ENCODE assay signal across 9 mouse cellular contexts in genomic region chr4:126655356-126655755, GRCm38 (mm10). TPM values are rescaled to one million over a fixed set of nuclear protein-coding genes. Genes with fewer than 3 reads are reported as not detected.
A peak's percentile ranks its signal among the peaks of the same experiment; 100 is the strongest.
DNase-seq lines count a peak whose midpoint lies in the region; ATAC-seq lines count a peak whose summit lies in the region.
"Had no signal": no experiment of that assay in that cellular context is flagged by ENCODE, and none has a peak within 500 bp of the region (broad histone marks: within the 10 kb centered on the region; RNA-seq: fewer than 3 reads in every experiment).

No protein-coding gene starts in this region.

- H3K27ac ChIP-seq in liver, embryonic 12.5 days: no peak overlapping the region
- H3K27ac ChIP-seq in embryonic facial prominence, embryonic 15.5 days (replicated peaks): no peak overlapping the region
- H3K27ac ChIP-seq: limb, embryonic 15.5 days had no signal

- no peak overlapping the region for H3K4me2 ChIP-seq in liver, embryonic 12.5 days
- no peak overlapping the region for H3K4me2 ChIP-seq in embryonic facial prominence, embryonic 15.5 days (replicated peaks)
- H3K4me2 ChIP-seq: heart, embryonic 11.5 days; limb, embryonic 15.5 days had no signal

- 9% methylated on average over 9 of the region's 9 CpGs for WGBS in liver, embryonic 12.5 days (ENCODE audit: insufficient replicate concordance)
- WGBS in embryonic facial prominence, embryonic 15.5 days: 7% methylated on average over 9 of the region's 9 CpGs

- H3K36me3 ChIP-seq in liver, embryonic 12.5 days: no peaks in the 10 kb centered on the region
- no peaks in the 10 kb centered on the region for H3K36me3 ChIP-seq in embryonic facial prominence, embryonic 15.5 days
- no peaks in the 10 kb centered on the region for H3K36me3 ChIP-seq in splenic B cell, adult 2 months (ENCODE audit: control insufficient read depth, insufficient read depth, low read length, poor library complexity, severe bottlenecking)
- H3K36me3 ChIP-seq: limb, embryonic 15.5 days had no signal

- peaks cover 27% of the 10 kb centered on the region for H3K27me3 ChIP-seq in liver, embryonic 12.5 days (replicated peaks)
- peaks cover 5% of the 10 kb centered on the region; the same call in 1 of the 2 replicates for H3K27me3 ChIP-seq in embryonic facial prominence, embryonic 15.5 days
- H3K27me3 ChIP-seq in splenic B cell, adult 2 months (ENCODE audit: control insufficient read depth, insufficient read depth, low read length, poor library complexity, severe bottlenecking): no peaks in the 10 kb centered on the region
- H3K27me3 ChIP-seq: limb, embryonic 15.5 days had no signal

- no peak overlapping the region for H3K9ac ChIP-seq in liver, embryonic 12.5 days
- H3K9ac ChIP-seq in embryonic facial prominence, embryonic 15.5 days: no peak overlapping the region
- H3K9ac ChIP-seq: limb, embryonic 15.5 days had no signal

- no peak overlapping the region for H3K4me3 ChIP-seq in liver, embryonic 12.5 days
- H3K4me3 ChIP-seq in embryonic facial prominence, embryonic 15.5 days (replicated peaks): no peak overlapping the region
- H3K4me3 ChIP-seq: limb, embryonic 15.5 days had no signal

- H3K9me3 ChIP-seq in liver, embryonic 12.5 days (replicated peaks): no peaks in the 10 kb centered on the region
- H3K9me3 ChIP-seq in embryonic facial prominence, embryonic 15.5 days (replicated peaks): no peaks in the 10 kb centered on the region
- H3K9me3 ChIP-seq: limb, embryonic 15.5 days had no signal

- no peaks in the 10 kb centered on the region for H3K4me1 ChIP-seq in liver, embryonic 12.5 days
- H3K4me1 ChIP-seq in embryonic facial prominence, embryonic 15.5 days: no peaks in the 10 kb centered on the region
- H3K4me1 ChIP-seq: limb, embryonic 15.5 days had no signal

- peak; percentile 49 for DNase-seq in liver
- peak; percentile 48 for DNase-seq in c-Kit-positive CD71-negative TER-119-negative erythroid progenitor cells, embryonic 14.5 days (ENCODE audit: low read depth)
- peak; percentile 5 for DNase-seq in splenic B cell, adult 2 months (ENCODE audit: low read depth, low spot score)
- no peak for DNase-seq in urinary bladder, postnatal 36 days (ENCODE audit: low spot score in 2 of 2)
- no peak for DNase-seq in cerebellum, adult 11-12 months

- ATAC-seq in liver, embryonic 12.5 days: no peak
- ATAC-seq in embryonic facial prominence, embryonic 15.5 days (ENCODE audit: insufficient number of reproducible peaks, low FRiP score, low TSS enrichment, low read depth): peak; percentile 54; the same call in 1 of the 2 replicates

RNA-seq across cellular contexts. Expression of gene Psmb2, which starts 22.1 kb away (rescaled TPM):
- 367 and 374 TPM in 2 replicates for polyA plus RNA-seq in liver, embryonic 12.5 days (2016; fragmentation: Nextera tagmentation; extraction: Ambion mirVana)
- 431 and 455 TPM in 2 replicates for polyA plus RNA-seq in embryonic facial prominence, embryonic 15.5 days (2015; fragmentation: Nextera tagmentation; extraction: Ambion mirVana)

RNA-seq across cellular contexts. Expression of gene 5730409E04Rik, which starts 45.7 kb away (rescaled TPM):
- 0.26 and 0.44 TPM in 2 replicates for polyA plus RNA-seq in liver, embryonic 12.5 days (2016; fragmentation: Nextera tagmentation; extraction: Ambion mirVana)
- polyA plus RNA-seq in embryonic facial prominence, embryonic 15.5 days (2015; fragmentation: Nextera tagmentation; extraction: Ambion mirVana): 4.7 and 5.2 TPM in 2 replicates

Comparison
In these comparisons a context has a peak if more than half of its experiments do, and no peak if none do; other contexts are left out.
1. DNase-seq: peak in liver (single experiment), c-Kit-positive CD71-negative TER-119-negative erythroid progenitor cells, embryonic 14.5 days (single experiment) and splenic B cell, adult 2 months (single experiment); none in urinary bladder, postnatal 36 days (0 of 2) and cerebellum, adult 11-12 months (single experiment).